Comparison of ENCODE assay signal across 8 mouse cellular contexts in the genomic region with DNA sequence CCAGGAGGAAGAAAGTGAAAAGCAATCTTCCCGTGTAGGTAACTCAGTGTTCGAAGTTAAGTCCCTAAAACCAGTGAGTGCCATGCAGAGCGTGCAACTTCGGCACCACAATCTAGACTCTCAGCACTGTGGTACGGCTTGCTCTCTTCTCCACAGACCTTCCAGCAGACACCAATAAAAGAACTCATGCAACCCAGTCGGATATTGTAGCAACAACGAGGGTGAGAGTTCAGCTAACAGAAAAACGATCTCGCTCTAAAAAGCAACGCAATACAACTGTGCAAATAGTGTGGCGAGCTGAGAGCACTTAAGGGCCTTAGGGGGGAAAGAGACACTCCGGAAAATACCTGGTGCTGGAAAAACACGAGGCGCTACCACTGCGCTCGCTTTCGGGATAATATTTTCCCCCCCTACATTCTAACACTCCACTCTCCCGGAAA. TPM values are rescaled to one million over a fixed set of nuclear protein-coding genes. Genes with fewer than 3 reads are reported as not detected.
DNase-seq lines count a peak whose midpoint lies in the region; ATAC-seq and TF ChIP-seq lines count a peak whose summit lies in the region.

No protein-coding gene starts in this region.

- peak; percentile 16 for DNase-seq in cerebellum, adult 9-11 months
- DNase-seq in cerebellum, adult 11-12 months, result no peak
- DNase-seq in 3T3-L1 (ENCODE audit: low read depth, low spot score), result peak; percentile 49
- peak; percentile 58 for DNase-seq in brain, embryonic 14.5 days (ENCODE audit: low read depth)
- DNase-seq in lung, adult 2 months, result peak; percentile 57
- DNase-seq in retina, embryonic 14.5 days (ENCODE audit: low spot score), result peak; percentile 35
- DNase-seq in right cerebral cortex, postnatal 14 days, result no peak

- no peaks in the 10 kb centered on the region for H3K27me3 ChIP-seq in hindbrain, embryonic 12.5 days

- TF ChIP-seq POLR2A in brain, embryonic 14.5 days (IDR thresholded peaks at IDR 0.05; ENCODE audit: borderline replicate concordance, extremely low read depth, insufficient read depth, insufficient read length, poor library complexity, severe bottlenecking), result no peak
- no peak for TF ChIP-seq POLR2A in lung, adult 2 months (IDR thresholded peaks at IDR 0.05; ENCODE audit: borderline replicate concordance, extremely low read depth, low read depth, low read length)

- H3K4me3 ChIP-seq in hindbrain, embryonic 12.5 days, result peak overlapping the region; percentile 97
- peak overlapping the region; percentile 87 for H3K4me3 ChIP-seq in lung, adult 2 months (replicated peaks; ENCODE audit: extremely low read depth, low read depth, low read length)

- H3K4me2 ChIP-seq in hindbrain, embryonic 12.5 days (replicated peaks), result peak overlapping the region; percentile 68

- peak overlapping the region; percentile 97 for H3K9ac ChIP-seq in hindbrain, embryonic 12.5 days

- no peaks in the 10 kb centered on the region for H3K36me3 ChIP-seq in hindbrain, embryonic 12.5 days

- H3K27ac ChIP-seq in hindbrain, embryonic 12.5 days, result peak overlapping the region; percentile 98

- WGBS in hindbrain, embryonic 12.5 days, result under 1% methylated on average over 18 of the region's 18 CpGs
- WGBS in lung, adult 2 months, result under 1% methylated on average over 18 of the region's 18 CpGs

- H3K4me1 ChIP-seq in hindbrain, embryonic 12.5 days, result peaks cover 34% of the 10 kb centered on the region
- H3K4me1 ChIP-seq in lung, adult 2 months (ENCODE audit: control insufficient read depth, insufficient read depth, low read length), result peaks cover 12% of the 10 kb centered on the region

- ATAC-seq in hindbrain, embryonic 12.5 days (ENCODE audit: low FRiP score), result no peak

- no peaks in the 10 kb centered on the region for H3K9me3 ChIP-seq in hindbrain, embryonic 12.5 days (replicated peaks)

- no peak for TF ChIP-seq CTCF in brain, embryonic 14.5 days (IDR thresholded peaks at IDR 0.05; ENCODE audit: borderline replicate concordance, extremely low read depth, insufficient read depth, insufficient read length)
- no peak for TF ChIP-seq CTCF in lung, adult 2 months (IDR thresholded peaks at IDR 0.05; ENCODE audit: insufficient read depth, low read length)

RNA-seq across cellular contexts. Expression of a gene that starts 1.3 kb away (rescaled TPM):
- 58.1 and 74.2 TPM in 2 replicates for polyA plus RNA-seq in brain, embryonic 14.5 days (2012; rRNA removed)
- 122 and 123 TPM in 2 replicates for polyA plus RNA-seq in hindbrain, embryonic 12.5 days (2016; fragmentation: Nextera tagmentation; extraction: Ambion mirVana)
- 50.4 and 61.7 TPM in 2 replicates for polyA plus RNA-seq in lung, adult 2 months (2012; rRNA removed)

Comparison
In these comparisons a context has a peak if more than half of its experiments do, and no peak if none do; other contexts are left out.
1. DNase-seq: peak in cerebellum, adult 9-11 months (single experiment), 3T3-L1 (single experiment), brain, embryonic 14.5 days (single experiment), lung, adult 2 months (single experiment) and retina, embryonic 14.5 days (single experiment); none in cerebellum, adult 11-12 months (single experiment) and right cerebral cortex, postnatal 14 days (single experiment).